Mouse (Mus musculus) CH12.LX (cell line): ENCODE data around the gene Tbx20. TPM values are rescaled to one million over a fixed set of nuclear protein-coding genes. Genes with fewer than 3 reads are reported as not detected.

Experiments used
- DNase-seq: peaks from one replicate; pipeline ENCODE4 v3.0.0-alpha.2; 2013; ENCODE audit errors: extremely low read depth
- H3K27ac ChIP-seq: 2 replicates; pipeline ENCODE4 v1.5.1; 2012; ENCODE audit warnings: low read depth, mild to moderate bottlenecking, control low read depth, moderate library complexity; ENCODE audit not compliant: insufficient read depth
- H3K27me3 ChIP-seq: replicated peaks from 2 replicates; pipeline ENCODE3; 2012; ENCODE audit warnings: inconsistent platforms
- H3K36me3 ChIP-seq, 2 experiments: replicated peaks in 1 of 2; 2 replicates each; pipeline versions ENCODE3 to v1.6.1; 2012; ENCODE audit warnings: inconsistent platforms in 1 of 2, low read length in 1 of 2, mild to moderate bottlenecking in 1 of 2, mixed read lengths in 1 of 2, moderate library complexity in 1 of 2; ENCODE audit not compliant: control insufficient read depth in 1 of 2, insufficient read depth in 1 of 2
- H3K4me1 ChIP-seq, 2 experiments: 2 replicates each; pipeline ENCODE4 v1.6.1; 2012; ENCODE audit warnings: inconsistent platforms in 1 of 2, moderate library complexity in 1 of 2; ENCODE audit not compliant: insufficient read depth in 2 of 2, control insufficient read depth in 1 of 2
- H3K4me2 ChIP-seq: 2 replicates; pipeline ENCODE4 v1.6.1; 2012; ENCODE audit warnings: low read depth, mild to moderate bottlenecking, control low read depth; ENCODE audit not compliant: poor library complexity, insufficient read depth, severe bottlenecking
- H3K4me3 ChIP-seq, 3 experiments: fragments of 150-350 bp in 1 of 3; sonication (generic) in 1 of 3; replicated peaks in 1 of 3; 2 replicates each; pipeline versions ENCODE3 to v1.5.1; 2011 to 2012; ENCODE audit warnings: low read depth in 2 of 3, low read length in 2 of 3, mild to moderate bottlenecking in 2 of 3, moderate library complexity in 2 of 3, control low read depth in 1 of 3, improper control_type of control experiment in 1 of 3, inconsistent platforms in 1 of 3, mixed read lengths in 1 of 3; ENCODE audit not compliant: poor library complexity in 1 of 3
- H3K79me2 ChIP-seq: replicated peaks from 2 replicates; pipeline ENCODE4 v1.6.1; 2012; ENCODE audit warnings: mild to moderate bottlenecking, moderate library complexity; ENCODE audit not compliant: control insufficient read depth, poor library complexity, insufficient read depth, severe bottlenecking; ENCODE audit errors: extremely low read depth
- H3K9ac ChIP-seq: 2 replicates; pipeline ENCODE4 v1.6.1; 2012; ENCODE audit warnings: low read depth, mild to moderate bottlenecking, control low read depth, moderate library complexity; ENCODE audit not compliant: insufficient read depth
- H3K9me3 ChIP-seq: replicated peaks from 2 replicates; pipeline ENCODE3; 2012; ENCODE audit warnings: low read length, inconsistent platforms, mixed read lengths
- BHLHE40 ChIP-seq: IDR thresholded peaks from 2 replicates; pipeline ENCODE4 v1.6.1; 2011; ENCODE audit warnings: mild to moderate bottlenecking, low read depth, low read length, improper control_type of control experiment
- CHD1 ChIP-seq: IDR thresholded peaks from 2 replicates; pipeline ENCODE4 v1.6.1; 2012; ENCODE audit warnings: low read depth, low read length, improper control_type of control experiment, inconsistent platforms
- CTCF ChIP-seq, 2 experiments: IDR thresholded peaks in 1 of 2; conservative IDR thresholded peaks in 1 of 2; 2 replicates each; pipeline ENCODE4 v1.5.1; 2011 to 2012; ENCODE audit warnings: low read depth in 2 of 2, low read length in 2 of 2, improper control_type of control experiment in 1 of 2, inconsistent platforms in 1 of 2, mild to moderate bottlenecking in 1 of 2, moderate library complexity in 1 of 2
- E2F4 ChIP-seq: IDR thresholded peaks from 2 replicates; pipeline ENCODE4 v1.6.1; 2011; ENCODE audit warnings: low read depth, low read length, improper control_type of control experiment; ENCODE audit not compliant: insufficient replicate concordance
- GABPA ChIP-seq: IDR thresholded peaks from 2 replicates; pipeline ENCODE4 v1.6.1; 2012; ENCODE audit warnings: low read depth, low read length, improper control_type of control experiment, inconsistent platforms; ENCODE audit not compliant: insufficient replicate concordance
- IRF4 ChIP-seq: IDR thresholded peaks from 2 replicates; pipeline ENCODE4 v1.6.1; 2014; ENCODE audit warnings: low read depth, mild to moderate bottlenecking, inconsistent platforms, low read length, improper control_type of control experiment
- JUN ChIP-seq: IDR thresholded peaks from 2 replicates; pipeline ENCODE4 v1.6.1; 2011; ENCODE audit warnings: low read depth, mild to moderate bottlenecking, low read length, improper control_type of control experiment, moderate library complexity; ENCODE audit not compliant: insufficient read depth
- MAX ChIP-seq: IDR thresholded peaks from 2 replicates; pipeline ENCODE4 v1.6.1; 2011; ENCODE audit warnings: low read length, improper control_type of control experiment
- MEF2A ChIP-seq: IDR thresholded peaks from 2 replicates; pipeline ENCODE4 v1.6.1; 2014; ENCODE audit warnings: low read depth, mild to moderate bottlenecking, inconsistent platforms, low read length, improper control_type of control experiment, borderline replicate concordance
- MXI1 ChIP-seq: IDR thresholded peaks from 2 replicates; pipeline ENCODE4 v1.6.1; 2011; ENCODE audit warnings: mild to moderate bottlenecking, low read depth, low read length, improper control_type of control experiment
- NELFE ChIP-seq: IDR thresholded peaks from 2 replicates; pipeline ENCODE4 v1.6.1; 2011; ENCODE audit warnings: low read depth, low read length, improper control_type of control experiment
- RAD21 ChIP-seq: IDR thresholded peaks from 2 replicates; pipeline ENCODE4 v1.6.1; 2011; ENCODE audit warnings: low read depth, mild to moderate bottlenecking, low read length, improper control_type of control experiment, moderate library complexity
- RCOR1 ChIP-seq: conservative IDR thresholded peaks from 2 replicates; pipeline ENCODE4 v1.6.1; 2012; ENCODE audit warnings: low read depth, mild to moderate bottlenecking, inconsistent platforms, low read length, improper control_type of control experiment
- SIN3A ChIP-seq: IDR thresholded peaks from 2 replicates; pipeline ENCODE4 v1.6.1; 2012; ENCODE audit warnings: low read length, improper control_type of control experiment, inconsistent platforms
- SMC3 ChIP-seq: IDR thresholded peaks from 2 replicates; pipeline ENCODE4 v1.6.1; 2011; ENCODE audit warnings: low read depth, low read length, improper control_type of control experiment
- TCF12 ChIP-seq: IDR thresholded peaks from 2 replicates; pipeline ENCODE4 v1.6.1; 2014; ENCODE audit warnings: low read depth, mild to moderate bottlenecking, inconsistent platforms, low read length, improper control_type of control experiment
- UBTF ChIP-seq: IDR thresholded peaks from 2 replicates; pipeline ENCODE4 v1.6.1; 2012; ENCODE audit warnings: low read depth, mild to moderate bottlenecking, inconsistent platforms, low read length, improper control_type of control experiment, moderate library complexity
- USF1 ChIP-seq: IDR thresholded peaks from 2 replicates; pipeline ENCODE4 v1.6.1; 2014; ENCODE audit warnings: low read depth, mild to moderate bottlenecking, inconsistent platforms, low read length, improper control_type of control experiment
- USF2 ChIP-seq: conservative IDR thresholded peaks from 2 replicates; pipeline ENCODE4 v1.6.1; 2011; ENCODE audit warnings: low read depth, low read length, improper control_type of control experiment
- ZKSCAN1 ChIP-seq: IDR thresholded peaks from 2 replicates; pipeline ENCODE4 v1.6.1; 2012; ENCODE audit warnings: low read depth, inconsistent platforms, low read length, improper control_type of control experiment, borderline replicate concordance
- ZNF384 ChIP-seq: IDR thresholded peaks from 2 replicates; pipeline ENCODE4 v1.6.1; 2012; ENCODE audit warnings: low read depth, low read length, improper control_type of control experiment, inconsistent platforms
- dilution Hi-C: fragments of 300-500 bp; cut with MboI; formaldehyde crosslinking; loops from 2 replicates; pipeline ENCODE4 v1.14.3; 2020; ENCODE audit warnings: low sequenced_read_pairs; ENCODE audit not compliant: extremely low pct_unique_long_range_greater_than_20kb, extremely low pct_ligation_motif_present
- in situ Hi-C: fragments of 300-500 bp; cut with MboI; formaldehyde crosslinking; loops from 3 replicates; pipeline ENCODE4 v1.14.3; 2019; ENCODE audit warnings: low sequenced_read_pairs, low pct_ligation_motif_present, low pct_unique_long_range_greater_than_20kb, mixed read lengths
- polyA plus RNA-seq: library from polyadenylated mRNA; unstranded; fragments of >175 nt; gene quantifications from 2 replicates; pipeline ENCODE4 v1.2.1, GENCODE M21; 2012; ENCODE audit warnings: low read depth; ENCODE audit not compliant: insufficient read length
- total RNA-seq, 2 experiments: library from RNA; depleted of rRNA; stranded (reverse); fragments of 300-350 nt in 1 of 2; fragments of >200 nt in 1 of 2; gene quantifications; 2 replicates each; pipeline ENCODE4 v1.2.3; 2012 to 2014

The Tbx20 gene
- total and polyA plus RNA-seq, 3 experiments = not detected

DNA sequence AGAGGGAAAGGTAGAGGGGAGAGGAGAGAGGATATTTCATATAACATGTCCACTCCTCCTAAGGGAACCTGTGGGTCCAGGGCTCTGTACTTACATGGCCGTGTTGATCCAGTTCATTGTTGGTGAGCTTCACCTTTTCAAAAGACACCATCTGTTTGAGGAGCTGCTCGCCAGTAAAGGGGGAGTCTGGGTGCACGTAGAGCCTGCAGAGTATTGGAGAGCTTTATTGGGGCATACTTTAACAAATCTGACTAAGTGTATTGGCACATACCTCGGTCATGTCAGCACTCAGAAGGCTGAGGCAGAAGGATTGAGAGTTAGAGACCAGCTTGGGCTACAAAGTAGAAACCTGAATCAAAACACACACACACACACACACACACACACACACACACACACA, 8.5 kb downstream of the Tbx20 start:
- no peak overlapping the region for H3K4me2 ChIP-seq
- DNase-seq = no peak
- peaks cover 0 to 4% of the 10 kb centered on the region in 2 experiments; a peak in 1 of 4 replicates for H3K4me1 ChIP-seq
- H3K4me3 ChIP-seq = no peak overlapping the region
- no peak overlapping the region for H3K9ac ChIP-seq
- no peaks in the 10 kb centered on the region for H3K27me3 ChIP-seq
- TF ChIP-seq MEF2A (no peak), UBTF (no peak), GABPA (no peak), ZNF384 (no peak), MAX (no peak), BHLHE40 (no peak), RAD21 (no peak), SIN3A (no peak), ZKSCAN1 (no peak), CHD1 (no peak), MXI1 (no peak), USF2 (no peak)
- TF ChIP-seq, all 38 proteins: peak for 0
- Histone ChIP-seq H3K27ac (no peak overlapping the region), H3K9me3 (no peaks in the 10 kb centered on the region), H3K36me3 (no peaks in the 10 kb centered on the region), H3K79me2 (no peaks in the 10 kb centered on the region)
- in situ Hi-C loops (loop anchor here (25.0 kb wide), 1 partner anchor 272 kb away; no protein-coding TSS in a partner anchor), dilution Hi-C loops (no loop called here)

DNA sequence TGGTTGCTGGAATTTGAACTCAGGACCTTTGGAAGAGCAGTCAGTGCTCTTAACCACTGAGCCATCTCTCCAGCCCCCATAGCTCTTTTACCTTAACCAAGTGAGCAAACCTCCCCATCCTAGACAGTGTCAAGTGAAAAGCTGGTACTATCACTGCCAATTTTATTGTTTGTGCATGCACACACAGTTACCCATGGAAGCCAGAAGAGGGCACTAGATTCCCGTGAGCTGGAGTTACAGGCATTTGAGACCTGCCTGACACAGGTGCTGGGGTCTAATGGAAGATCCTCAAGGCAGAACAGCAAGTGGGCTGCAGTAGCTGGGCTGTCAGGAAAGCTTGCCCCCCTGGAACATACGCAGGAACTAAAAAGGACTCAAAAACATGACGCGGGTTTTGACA, 13.6 kb downstream of the Tbx20 start:
- Histone ChIP-seq H3K9ac (no peak overlapping the region), H3K36me3 (no peaks in the 10 kb centered on the region), H3K9me3 (no peaks in the 10 kb centered on the region), H3K27me3 (no peaks in the 10 kb centered on the region), H3K4me1 (no peaks in the 10 kb centered on the region), H3K27ac (no peak overlapping the region), H3K79me2 (no peaks in the 10 kb centered on the region), H3K4me2 (peak overlapping the region; percentile 68; the same call in 1 of the 2 replicates), H3K4me3 (no peak overlapping the region)
- DNase-seq = peak; percentile 33
- TF ChIP-seq SMC3 (peak; percentile 71), RAD21 (peak; percentile 75), BHLHE40 (no peak), CTCF (conservative IDR thresholded peaks at IDR 0.05 in 1 of 2, IDR thresholded peaks at IDR 0.05 in 1 of 2; ENCODE audit: low read depth in 2 of 2, low read length in 2 of 2) (peak; percentile 47 to 77; a peak in 3 of 4 replicates), ZKSCAN1 (no peak)
- in situ Hi-C loops = loop anchor here (25.0 kb wide), 1 partner anchor 277 kb away; no protein-coding TSS in a partner anchor
- dilution Hi-C loops = no loop called here

DNA sequence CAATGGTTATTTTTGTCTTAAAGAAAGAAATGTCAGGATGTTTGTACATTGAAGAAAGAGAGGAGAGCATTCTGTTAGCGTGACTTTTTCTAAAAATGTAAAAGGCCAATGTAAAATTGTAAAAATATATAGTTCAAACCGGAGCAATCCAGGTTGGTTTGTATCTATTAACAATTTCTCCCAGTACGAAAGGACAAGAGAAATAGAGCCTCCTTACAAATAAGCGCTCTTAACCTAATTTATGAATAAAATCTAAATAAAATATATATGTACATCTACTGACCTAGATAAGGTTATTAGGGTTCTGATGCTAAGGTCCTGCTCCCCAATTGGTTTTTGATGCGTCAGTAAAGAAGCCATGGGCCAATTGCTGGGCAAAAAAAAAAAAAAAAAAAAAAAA, 29.1 kb downstream of the Tbx20 start:
- TF ChIP-seq NELFE (no peak), CHD1 (no peak), ZNF384 (no peak), IRF4 (no peak), SIN3A (no peak), USF2 (no peak), USF1 (no peak), MAX (no peak), E2F4 (no peak), RAD21 (no peak), RCOR1 (no peak), UBTF (no peak), JUN (no peak), TCF12 (no peak), GABPA (no peak)
- TF ChIP-seq, all 38 proteins: peak for 0
- in situ Hi-C loops = no loop called here
- Histone ChIP-seq H3K4me2 (no peak overlapping the region), H3K27me3 (no peaks in the 10 kb centered on the region), H3K79me2 (no peaks in the 10 kb centered on the region), H3K36me3 (no peaks in the 10 kb centered on the region), H3K4me3 (no peak overlapping the region), H3K9ac (no peak overlapping the region), H3K4me1 (no peaks in the 10 kb centered on the region), H3K9me3 (no peaks in the 10 kb centered on the region), H3K27ac (no peak overlapping the region)
- dilution Hi-C loops = no loop called here
- no peak for DNase-seq
